Mouse (Mus musculus): ENCODE results near the gene Nudt3. TPM values are rescaled to one million over a fixed set of nuclear protein-coding genes. Genes with fewer than 3 reads are reported as not detected.

Nudt3 gene
- total and polyA plus RNA-seq, 3 experiments = 54.4 to 69.2 (median 58.3) TPM

DNA sequence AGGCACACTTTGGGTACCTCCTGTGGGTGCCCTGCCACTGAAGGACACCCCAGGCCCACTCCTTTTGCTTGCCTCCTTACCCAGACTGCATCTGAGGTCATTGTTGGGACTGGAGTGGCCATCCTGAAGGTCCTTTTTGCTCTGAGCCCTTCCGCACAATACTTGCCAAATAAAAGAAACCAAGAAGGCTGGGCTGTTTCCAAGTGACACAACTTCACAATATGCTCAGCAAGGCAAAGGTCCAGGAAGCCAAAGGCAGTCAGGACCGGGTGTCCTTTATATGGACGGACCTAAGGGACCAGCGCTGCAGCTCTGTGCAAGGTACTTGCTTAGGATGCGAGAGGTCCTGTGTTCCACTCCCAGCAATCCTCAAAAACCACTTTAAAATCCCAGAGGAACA is 55.1 kb downstream of the Nudt3 start:
- Histone ChIP-seq H3K4me2 (ENCODE audit: insufficient read depth, low read depth, poor library complexity, severe bottlenecking) (no peak overlapping the region), H3K9ac (ENCODE audit: insufficient read depth, low read depth) (no peak overlapping the region), H3K79me2 (replicated peaks; ENCODE audit: control insufficient read depth, extremely low read depth, insufficient read depth, poor library complexity, severe bottlenecking) (peaks cover 4% of the 10 kb centered on the region; the same call in 1 of the 2 replicates), H3K27ac (ENCODE audit: insufficient read depth, low read depth) (no peak overlapping the region), H3K4me3 (replicated peaks in 1 of 3; ENCODE audit: low read depth in 2 of 3, low read length in 2 of 3, poor library complexity in 1 of 3) (no peak overlapping the region), H3K27me3 (replicated peaks) (no peaks in the 10 kb centered on the region), H3K4me1 (ENCODE audit: control insufficient read depth in 1 of 2, insufficient read depth in 2 of 2) (peaks cover 11 to 27% of the 10 kb centered on the region in 2 experiments; a peak in 3 of 4 replicates), H3K9me3 (replicated peaks; ENCODE audit: low read length) (no peaks in the 10 kb centered on the region), H3K36me3 (replicated peaks in 1 of 2; ENCODE audit: control insufficient read depth in 1 of 2, insufficient read depth in 1 of 2, low read length in 1 of 2) (peaks cover 8 to 16% of the 10 kb centered on the region in 2 experiments)
- dilution Hi-C loops (cut with MboI; ENCODE audit: extremely low pct_ligation_motif_present, extremely low pct_unique_long_range_greater_than_20kb, low sequenced_read_pairs) (no loop called here), in situ Hi-C loops (cut with MboI; ENCODE audit: low pct_ligation_motif_present, low pct_unique_long_range_greater_than_20kb, low sequenced_read_pairs) (loop anchor here (5.0 kb wide), 1 partner anchor 64 kb away; no protein-coding TSS in a partner anchor)
- TF ChIP-seq SMC3 (IDR thresholded peaks at IDR 0.05; ENCODE audit: low read depth, low read length) (no peak), MAX (IDR thresholded peaks at IDR 0.05; ENCODE audit: low read length) (no peak), JUN (IDR thresholded peaks at IDR 0.05; ENCODE audit: insufficient read depth, low read depth, low read length) (no peak), EP300 (IDR thresholded peaks at IDR 0.05; ENCODE audit: low read length) (no peak), NELFE (IDR thresholded peaks at IDR 0.05; ENCODE audit: low read depth, low read length) (no peak), ZNF384 (IDR thresholded peaks at IDR 0.05; ENCODE audit: low read depth, low read length) (no peak), GABPA (IDR thresholded peaks at IDR 0.05; ENCODE audit: insufficient replicate concordance, low read depth, low read length) (no peak)
- DNase-seq (ENCODE audit: extremely low read depth) = no peak

DNA sequence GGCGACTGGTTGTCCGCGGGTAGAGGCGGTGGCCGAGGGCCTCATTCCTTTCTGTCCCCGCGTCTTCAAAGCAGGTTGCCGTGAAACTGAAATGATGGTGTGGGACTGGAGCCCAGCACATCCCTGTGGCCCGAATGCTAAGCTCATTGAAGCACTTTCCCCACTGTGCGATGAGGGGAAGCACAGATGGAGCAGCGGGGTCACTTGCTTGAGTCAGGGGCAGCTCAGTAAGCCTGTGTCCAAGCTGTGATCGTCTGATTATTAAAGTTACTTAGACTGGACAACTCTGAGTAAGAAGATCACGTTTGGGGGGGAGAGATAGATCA is 57.4 kb downstream of the Nudt3 start:
- in situ Hi-C loops (cut with MboI; ENCODE audit: low pct_ligation_motif_present, low pct_unique_long_range_greater_than_20kb, low sequenced_read_pairs) (loop anchor here (5.0 kb wide), 1 partner anchor 66 kb away; no protein-coding TSS in a partner anchor), dilution Hi-C loops (cut with MboI; ENCODE audit: extremely low pct_ligation_motif_present, extremely low pct_unique_long_range_greater_than_20kb, low sequenced_read_pairs) (no loop called here)
- no peak for DNase-seq (ENCODE audit: extremely low read depth)
- Histone ChIP-seq H3K9me3 (replicated peaks; ENCODE audit: low read length) (no peaks in the 10 kb centered on the region), H3K79me2 (replicated peaks; ENCODE audit: control insufficient read depth, extremely low read depth, insufficient read depth, poor library complexity, severe bottlenecking) (peaks cover 14% of the 10 kb centered on the region), H3K27ac (ENCODE audit: insufficient read depth, low read depth) (no peak overlapping the region), H3K27me3 (replicated peaks) (no peaks in the 10 kb centered on the region), H3K4me3 (replicated peaks in 1 of 3; ENCODE audit: low read depth in 2 of 3, low read length in 2 of 3, poor library complexity in 1 of 3) (peak overlapping the region; percentile 35 to 74 (median 62)), H3K4me1 (ENCODE audit: control insufficient read depth in 1 of 2, insufficient read depth in 2 of 2) (peaks cover 19 to 38% of the 10 kb centered on the region in 2 experiments), H3K9ac (ENCODE audit: insufficient read depth, low read depth) (peak overlapping the region; percentile 36; the same call in 1 of the 2 replicates), H3K4me2 (ENCODE audit: insufficient read depth, low read depth, poor library complexity, severe bottlenecking) (peak overlapping the region; percentile 26), H3K36me3 (replicated peaks in 1 of 2; ENCODE audit: control insufficient read depth in 1 of 2, insufficient read depth in 1 of 2, low read length in 1 of 2) (peaks cover 16 to 24% of the 10 kb centered on the region in 2 experiments)
- peak; percentile 64; the same call in 1 of the 2 replicates for TF ChIP-seq POLR2A (IDR thresholded peaks at IDR 0.05; ENCODE audit: low read depth, low read length)
- TF ChIP-seq ELF1 (IDR thresholded peaks at IDR 0.05; ENCODE audit: low read depth, low read length) = no peak

DNA sequence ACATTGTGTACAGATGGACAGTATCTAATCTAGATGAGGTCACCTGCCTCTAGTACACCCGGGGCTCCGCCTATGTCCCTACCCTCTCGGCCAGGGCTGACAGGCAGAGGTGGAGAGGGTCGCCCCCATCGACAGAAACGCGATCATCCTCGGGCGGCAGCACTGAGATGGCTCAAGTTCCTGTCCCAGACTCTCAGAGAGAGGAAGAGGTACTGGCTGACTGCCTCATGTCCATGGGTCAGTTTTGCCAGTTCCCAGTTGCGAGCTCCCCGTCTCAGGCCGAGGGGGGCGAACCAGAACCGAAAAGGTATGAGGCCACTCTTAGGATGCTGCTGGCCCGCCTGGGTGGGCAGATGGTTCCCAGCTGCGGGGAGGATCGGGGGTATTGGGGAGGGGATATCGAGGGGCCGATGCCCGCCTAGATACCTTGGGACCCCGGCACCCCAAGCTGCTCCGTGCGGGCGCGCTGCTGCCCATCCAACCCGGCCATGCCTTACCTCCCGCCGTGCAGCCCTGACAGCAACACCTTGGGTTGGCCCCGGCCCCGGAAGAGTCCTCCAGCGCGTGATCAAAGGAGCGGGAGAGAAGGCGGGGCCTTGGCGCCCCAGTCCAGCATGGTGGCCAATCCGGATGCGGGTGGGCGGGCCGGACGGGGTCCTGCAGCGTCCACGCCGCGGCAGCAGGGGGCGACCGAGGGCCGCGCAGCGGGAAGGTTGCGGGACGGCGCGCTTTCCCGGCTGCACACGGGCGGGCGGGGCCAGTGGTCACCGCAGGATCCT is 57.9 kb downstream of the Nudt3 start, which contains the start of gene AI413582:
Gene AI413582 (minus strand): TSS at position 594 of the 779 bp plus-strand sequence.
- H3K9ac ChIP-seq (ENCODE audit: insufficient read depth, low read depth) = peak within 1 kb of the TSS; percentile 44; the same call in 1 of the 2 replicates
- H3K4me2 ChIP-seq (ENCODE audit: insufficient read depth, low read depth, poor library complexity, severe bottlenecking) = peak within 1 kb of the TSS; percentile 64
- H3K9me3 ChIP-seq (replicated peaks; ENCODE audit: low read length) = no peaks in the 10 kb centered on the region
- no peaks in the 10 kb centered on the region for H3K27me3 ChIP-seq (replicated peaks)
- peaks cover 20% of the 10 kb centered on the region for H3K79me2 ChIP-seq (replicated peaks; ENCODE audit: control insufficient read depth, extremely low read depth, insufficient read depth, poor library complexity, severe bottlenecking)
- dilution Hi-C loops (cut with MboI; ENCODE audit: extremely low pct_ligation_motif_present, extremely low pct_unique_long_range_greater_than_20kb, low sequenced_read_pairs) = no loop called here
- DNase-seq (ENCODE audit: extremely low read depth) = peak; percentile 95
- H3K27ac ChIP-seq (ENCODE audit: insufficient read depth, low read depth) = peak within 1 kb of the TSS; percentile 39
- H3K36me3 ChIP-seq (replicated peaks in 1 of 2; ENCODE audit: control insufficient read depth in 1 of 2, insufficient read depth in 1 of 2, low read length in 1 of 2) = peaks cover 16 to 29% of the 10 kb centered on the region in 2 experiments
- peaks cover 20 to 44% of the 10 kb centered on the region in 2 experiments for H3K4me1 ChIP-seq (ENCODE audit: control insufficient read depth in 1 of 2, insufficient read depth in 2 of 2)
- H3K4me3 ChIP-seq (replicated peaks in 1 of 3; ENCODE audit: low read depth in 2 of 3, low read length in 2 of 3, poor library complexity in 1 of 3) = peak within 1 kb of the TSS; percentile 71 to 75 (median 74)
- in situ Hi-C loops (cut with MboI; ENCODE audit: low pct_ligation_motif_present, low pct_unique_long_range_greater_than_20kb, low sequenced_read_pairs) = loop anchor here (5.0 kb wide), 1 partner anchor 67 kb away; no protein-coding TSS in a partner anchor
- TF ChIP-seq MXI1 (IDR thresholded peaks at IDR 0.05; ENCODE audit: low read depth, low read length) (peak; percentile 92), EP300 (IDR thresholded peaks at IDR 0.05; ENCODE audit: low read length) (peak; percentile 19; the same call in 1 of the 2 replicates), CHD1 (IDR thresholded peaks at IDR 0.05; ENCODE audit: low read depth, low read length) (no peak), ZC3H11A (IDR thresholded peaks at IDR 0.05; ENCODE audit: low read depth, low read length) (no peak), NRF1 (IDR thresholded peaks at IDR 0.05; ENCODE audit: low read depth, low read length) (peak; percentile 37; the same call in 1 of the 2 replicates), ZMIZ1 (IDR thresholded peaks at IDR 0.05; ENCODE audit: low read depth, low read length) (peak; percentile 87), MYC (IDR thresholded peaks at IDR 0.05; ENCODE audit: low read depth, low read length) (0 out of 2 replicates have a peak, but pooled peaks have one; percentile 13), MAZ (IDR thresholded peaks at IDR 0.05; ENCODE audit: low read depth, low read length) (peak; percentile 97), POLR2A (IDR thresholded peaks at IDR 0.05; ENCODE audit: low read depth, low read length) (peak; percentile 91), E2F4 (IDR thresholded peaks at IDR 0.05; ENCODE audit: insufficient replicate concordance, low read depth, low read length) (no peak), JUND (conservative IDR thresholded peaks at IDR 0.05; ENCODE audit: low read depth, low read length) (no peak), PAX5 (IDR thresholded peaks at IDR 0.05; ENCODE audit: low read length) (no peak), USF2 (conservative IDR thresholded peaks at IDR 0.05; ENCODE audit: low read depth, low read length) (no peak; the same call in 1 of the 2 replicates), SIN3A (IDR thresholded peaks at IDR 0.05; ENCODE audit: low read length) (peak; percentile 52; the same call in 1 of the 2 replicates), ZKSCAN1 (IDR thresholded peaks at IDR 0.05; ENCODE audit: borderline replicate concordance, low read depth, low read length) (no peak), NELFE (IDR thresholded peaks at IDR 0.05; ENCODE audit: low read depth, low read length) (peak; percentile 79), BHLHE40 (IDR thresholded peaks at IDR 0.05; ENCODE audit: low read depth, low read length) (peak; percentile 56)
